Mouse (Mus musculus): Measurements from ENCODE around the gene Kcnk13. TPM values are rescaled to one million over a fixed set of nuclear protein-coding genes. Genes with fewer than 3 reads are reported as not detected.
A peak's percentile ranks its signal among the peaks of the same experiment; 100 is the strongest.

Kcnk13 gene
- polyA plus RNA-seq, 1 experiment from 2014 or later, result 0.44 TPM

- no peak overlapping the region for H3K27ac ChIP-seq
- 96% methylated on average over 7 of the region's 7 CpGs for WGBS
- no peaks in the 10 kb centered on the region for H3K9me3 ChIP-seq (replicated peaks)
- peaks cover 6% of the 10 kb centered on the region for H3K4me1 ChIP-seq
- peaks cover 62% of the 10 kb centered on the region for H3K36me3 ChIP-seq
- H3K27me3 ChIP-seq (ENCODE audit: low read depth, poor library complexity, severe bottlenecking), result no peaks in the 10 kb centered on the region
- DNase-seq (ENCODE audit: low spot score), result no peak
- H3K4me3 ChIP-seq, result no peak overlapping the region
These were observed 23.6 kb upstream of the Kcnk13 start for GRCm38 (mm10) chr12:99940704-99941103.

DNA sequence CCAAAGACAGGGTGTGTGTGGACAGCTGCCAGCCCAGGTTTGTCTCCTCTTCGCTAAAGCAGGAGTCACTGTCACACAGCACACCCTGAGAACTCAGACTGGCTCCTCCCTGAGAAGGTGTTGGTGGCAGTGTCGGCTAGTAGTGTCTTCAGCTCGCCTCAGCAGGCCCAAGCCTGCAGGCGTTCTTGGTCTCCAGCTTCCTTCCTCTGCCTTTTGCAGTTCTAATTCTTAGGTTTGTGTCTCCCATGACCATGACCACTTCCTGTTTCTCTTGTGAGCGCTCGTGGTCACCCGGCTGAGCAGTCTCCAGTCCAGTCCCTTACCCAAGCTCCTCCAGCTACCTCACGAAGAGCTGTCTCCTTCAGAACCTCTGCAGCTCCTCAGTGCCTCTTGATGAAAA lies 21.9 kb upstream of the Kcnk13 start:
- no peaks in the 10 kb centered on the region for H3K9me3 ChIP-seq (replicated peaks)
- peaks cover 6% of the 10 kb centered on the region for H3K4me1 ChIP-seq
- no peak overlapping the region for H3K4me3 ChIP-seq
- H3K36me3 ChIP-seq, result peaks cover 62% of the 10 kb centered on the region
- DNase-seq (ENCODE audit: low spot score), result no peak
- H3K27me3 ChIP-seq (ENCODE audit: low read depth, poor library complexity, severe bottlenecking), result no peaks in the 10 kb centered on the region
- 87% methylated on average over 8 of the region's 8 CpGs for WGBS
- no peak overlapping the region for H3K27ac ChIP-seq

GRCm38 (mm10) chr12:99952928-99953327 lies 11.4 kb upstream of the Kcnk13 start:
- Histone ChIP-seq H3K4me3 (no peak overlapping the region), H3K4me1 (peaks cover 6% of the 10 kb centered on the region), H3K9me3 (replicated peaks) (no peaks in the 10 kb centered on the region), H3K27ac (no peak overlapping the region), H3K27me3 (ENCODE audit: low read depth, poor library complexity, severe bottlenecking) (no peaks in the 10 kb centered on the region), H3K36me3 (peaks cover 22% of the 10 kb centered on the region)
- WGBS, result 64% methylated on average over 7 of the region's 7 CpGs
- peak; percentile 57 for DNase-seq (ENCODE audit: low spot score)

GRCm38 (mm10) chr12:99956411-99956810 lies 7.9 kb upstream of the Kcnk13 start:
- Histone ChIP-seq H3K4me3 (no peak overlapping the region), H3K4me1 (peaks cover 17% of the 10 kb centered on the region), H3K36me3 (peaks cover 13% of the 10 kb centered on the region), H3K27me3 (ENCODE audit: low read depth, poor library complexity, severe bottlenecking) (peaks cover 10% of the 10 kb centered on the region), H3K27ac (no peak overlapping the region), H3K9me3 (replicated peaks) (no peaks in the 10 kb centered on the region)
- no peak for DNase-seq (ENCODE audit: low spot score)
- 81% methylated on average over 7 of the region's 7 CpGs for WGBS

DNA sequence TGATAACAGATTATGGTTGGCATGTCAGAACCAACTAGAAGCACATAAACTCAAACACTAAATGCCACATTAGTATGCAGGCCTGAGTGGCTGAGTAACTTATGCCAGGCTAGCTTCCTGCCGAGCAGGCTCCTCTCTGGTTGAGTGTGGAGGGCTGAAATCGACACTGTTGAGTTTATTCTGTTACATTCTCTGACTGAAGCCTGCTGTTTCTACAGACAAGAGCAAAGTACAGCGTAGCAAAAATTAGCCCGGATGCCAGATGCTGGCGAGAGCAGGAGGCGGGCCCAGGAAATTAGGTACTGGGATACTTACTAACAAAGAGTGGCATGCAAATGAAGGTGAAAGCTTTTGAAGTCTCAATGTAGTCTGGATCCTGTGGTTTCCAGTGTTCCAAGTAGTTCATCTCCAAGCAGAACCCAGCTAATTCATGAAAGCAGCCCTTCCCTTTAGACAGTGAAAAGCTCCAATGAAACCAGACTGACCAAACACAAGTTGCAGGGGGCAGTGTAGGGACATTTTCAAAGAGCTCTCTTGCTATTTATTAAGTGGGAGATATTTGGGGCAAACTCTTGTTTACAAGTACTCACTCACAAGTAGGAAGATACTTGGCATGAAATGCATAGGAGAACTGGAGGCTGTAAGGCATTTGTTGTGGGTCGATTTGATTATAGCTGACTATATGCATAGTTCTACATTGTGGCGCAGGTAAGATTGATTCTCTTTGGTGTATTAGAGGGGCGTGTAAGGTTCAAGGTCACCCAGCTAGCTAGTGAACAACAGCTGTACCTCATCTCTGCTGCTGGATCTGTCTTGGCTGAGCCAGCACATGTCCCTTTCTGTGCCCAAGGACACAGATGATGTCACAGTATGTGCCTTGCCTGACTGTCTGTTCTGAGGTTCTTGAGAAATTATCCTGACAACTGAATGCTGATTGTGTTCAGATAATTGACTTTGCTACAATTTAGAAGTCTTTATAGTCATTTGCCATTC lies 5.9 kb upstream of the Kcnk13 start:
- Histone ChIP-seq H3K36me3 (peaks cover 13% of the 10 kb centered on the region), H3K27me3 (ENCODE audit: low read depth, poor library complexity, severe bottlenecking) (peaks cover 17% of the 10 kb centered on the region), H3K4me1 (peaks cover 11% of the 10 kb centered on the region), H3K4me3 (no peak overlapping the region), H3K9me3 (replicated peaks) (no peaks in the 10 kb centered on the region), H3K27ac (no peak overlapping the region)
- no peak for DNase-seq (ENCODE audit: low spot score)
- 72% methylated on average over 9 of the region's 9 CpGs for WGBS

DNA sequence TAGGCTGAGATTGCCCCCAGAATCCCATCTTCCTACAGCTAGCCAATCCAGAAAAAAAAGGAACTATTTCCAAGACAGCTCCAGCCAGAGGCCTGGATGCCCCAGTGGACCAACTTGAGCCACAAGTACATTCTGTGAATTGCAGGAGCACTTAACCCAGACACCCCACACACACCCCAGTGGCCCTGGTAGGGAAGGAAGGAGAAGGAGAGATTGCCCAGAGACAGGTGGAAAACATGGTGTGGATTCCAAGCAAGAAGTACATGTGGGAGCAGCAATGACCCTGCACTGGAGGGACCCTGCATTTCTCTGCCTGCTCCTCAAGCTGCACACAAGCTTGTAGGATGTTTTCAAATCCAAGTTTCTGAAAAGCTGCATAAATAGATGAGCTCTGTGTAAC lies 5.0 kb upstream of the Kcnk13 start:
- peaks cover 13% of the 10 kb centered on the region for H3K36me3 ChIP-seq
- DNase-seq (ENCODE audit: low spot score), result peak; percentile 26
- H3K9me3 ChIP-seq (replicated peaks), result no peaks in the 10 kb centered on the region
- peaks cover 26% of the 10 kb centered on the region for H3K27me3 ChIP-seq (ENCODE audit: low read depth, poor library complexity, severe bottlenecking)
- no peak overlapping the region for H3K27ac ChIP-seq
- H3K4me1 ChIP-seq, result peaks cover 13% of the 10 kb centered on the region
- H3K4me3 ChIP-seq, result no peak overlapping the region

DNA sequence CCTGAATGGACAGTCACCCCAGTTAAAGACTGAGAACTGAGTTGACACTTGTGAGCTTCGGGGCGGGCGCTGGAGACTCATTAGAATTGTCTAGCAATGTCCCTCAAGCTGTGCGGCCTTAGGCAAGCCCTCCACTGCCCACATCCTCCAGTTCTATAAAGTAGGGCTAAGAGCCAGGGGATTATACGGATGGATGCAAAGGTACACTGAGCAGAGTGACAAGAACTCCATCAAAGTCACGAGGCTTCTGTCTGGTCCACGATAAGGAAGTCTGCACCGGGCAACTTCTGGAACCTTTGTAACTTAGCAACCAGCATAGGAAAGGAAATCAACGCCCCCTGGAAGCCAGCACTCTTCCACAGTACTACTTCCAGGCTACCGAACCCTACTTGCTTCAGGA lies 4.4 kb upstream of the Kcnk13 start:
- Histone ChIP-seq H3K4me3 (no peak overlapping the region), H3K9me3 (replicated peaks) (no peaks in the 10 kb centered on the region), H3K27ac (no peak overlapping the region), H3K36me3 (peaks cover 13% of the 10 kb centered on the region), H3K4me1 (peaks cover 20% of the 10 kb centered on the region), H3K27me3 (ENCODE audit: low read depth, poor library complexity, severe bottlenecking) (peaks cover 33% of the 10 kb centered on the region)
- WGBS, result 49% methylated on average over 10 of the region's 10 CpGs
- DNase-seq (ENCODE audit: low spot score), result peak; percentile 28

DNA sequence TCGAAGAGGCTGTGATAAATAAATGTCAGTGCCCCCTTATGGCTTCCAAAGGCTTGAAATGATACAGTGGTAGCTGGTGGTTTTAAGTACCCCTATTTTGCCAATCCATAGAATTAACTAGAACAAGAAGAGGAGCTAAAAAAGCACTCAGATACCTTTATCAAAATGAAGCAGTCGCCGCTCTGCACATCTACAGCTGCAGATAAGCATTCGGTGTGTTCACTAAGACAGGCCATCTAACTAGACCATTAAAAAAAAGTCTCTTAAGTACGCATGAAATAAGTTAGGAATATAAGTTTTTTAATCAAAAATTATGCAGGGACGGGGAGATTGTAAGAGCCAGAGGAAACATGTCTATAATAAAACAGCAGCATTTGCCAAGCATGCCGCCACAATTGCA lies 3.6 kb upstream of the Kcnk13 start:
- 95% methylated on average over 7 of the region's 7 CpGs for WGBS
- DNase-seq (ENCODE audit: low spot score), result no peak
- peaks cover 40% of the 10 kb centered on the region for H3K27me3 ChIP-seq (ENCODE audit: low read depth, poor library complexity, severe bottlenecking)

GRCm38 (mm10) chr12:99965203-99966115 lies 1.2 kb downstream of the Kcnk13 start:
- Histone ChIP-seq H3K4me1 (peaks cover 33% of the 10 kb centered on the region), H3K27ac (peak overlapping the region; percentile 62; the same call in 1 of the 2 replicates), H3K27me3 (ENCODE audit: low read depth, poor library complexity, severe bottlenecking) (peaks cover 82% of the 10 kb centered on the region), H3K4me3 (peak overlapping the region; percentile 56), H3K9me3 (replicated peaks) (no peaks in the 10 kb centered on the region), H3K36me3 (no peaks in the 10 kb centered on the region)
- DNase-seq (ENCODE audit: low spot score), result peak; percentile 67
- under 1% methylated on average over 77 of the region's 77 CpGs for WGBS

More for the DNA sequence above, 3.6 kb upstream of the Kcnk13 start:
- H3K4me3 ChIP-seq, result no peak overlapping the region
- peaks cover 27% of the 10 kb centered on the region for H3K4me1 ChIP-seq
- no peaks in the 10 kb centered on the region for H3K9me3 ChIP-seq (replicated peaks)
- H3K27ac ChIP-seq, result no peak overlapping the region
- peaks cover 8% of the 10 kb centered on the region for H3K36me3 ChIP-seq

GRCm38 (mm10) chr12:99966116-99966770 lies 1.9 kb downstream of the Kcnk13 start:
- peaks cover 78% of the 10 kb centered on the region for H3K27me3 ChIP-seq (ENCODE audit: low read depth, poor library complexity, severe bottlenecking)

DNA sequence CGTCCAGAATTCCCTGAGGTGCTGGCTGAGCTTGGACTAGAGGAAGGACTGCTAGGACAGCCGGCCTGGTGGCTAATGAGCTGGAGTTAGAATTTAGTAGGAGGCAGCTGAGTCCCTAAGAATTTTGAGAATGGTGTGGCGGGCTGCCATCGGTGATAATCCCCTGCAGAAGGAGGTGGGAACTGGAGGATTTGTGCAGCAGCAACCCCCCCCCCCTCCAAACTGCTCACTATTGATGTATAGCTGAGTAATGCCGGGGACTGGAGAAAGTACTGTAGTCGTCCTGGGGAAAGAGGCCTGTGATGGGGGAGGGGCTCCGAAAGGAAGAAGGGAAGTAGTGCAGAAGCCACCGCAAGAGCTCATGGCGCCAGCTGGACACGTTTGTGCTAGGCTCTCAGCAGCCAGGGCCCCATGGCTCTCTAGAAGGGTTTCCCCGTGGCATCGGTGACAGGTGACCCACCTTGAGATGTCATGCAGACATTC lies 2.6 kb downstream of the Kcnk13 start:
- H3K27me3 ChIP-seq (ENCODE audit: low read depth, poor library complexity, severe bottlenecking), result peaks cover 78% of the 10 kb centered on the region
- H3K9me3 ChIP-seq (replicated peaks), result no peaks in the 10 kb centered on the region
- DNase-seq (ENCODE audit: low spot score), result peak; percentile 42
- no peak overlapping the region for H3K27ac ChIP-seq
- H3K4me1 ChIP-seq, result peaks cover 33% of the 10 kb centered on the region
- H3K4me3 ChIP-seq, result no peak overlapping the region
- H3K36me3 ChIP-seq, result no peaks in the 10 kb centered on the region
- WGBS, result 11% methylated on average over 12 of the region's 12 CpGs

More at GRCm38 (mm10) chr12:99966116-99966770, 1.9 kb downstream of the Kcnk13 start:
- Histone ChIP-seq H3K36me3 (no peaks in the 10 kb centered on the region), H3K27ac (peak overlapping the region; percentile 62; the same call in 1 of the 2 replicates), H3K9me3 (replicated peaks) (no peaks in the 10 kb centered on the region), H3K4me3 (peak overlapping the region; percentile 56), H3K4me1 (peaks cover 33% of the 10 kb centered on the region)
- WGBS, result 3% methylated on average over 25 of the region's 25 CpGs
- DNase-seq (ENCODE audit: low spot score), result no peak

DNA sequence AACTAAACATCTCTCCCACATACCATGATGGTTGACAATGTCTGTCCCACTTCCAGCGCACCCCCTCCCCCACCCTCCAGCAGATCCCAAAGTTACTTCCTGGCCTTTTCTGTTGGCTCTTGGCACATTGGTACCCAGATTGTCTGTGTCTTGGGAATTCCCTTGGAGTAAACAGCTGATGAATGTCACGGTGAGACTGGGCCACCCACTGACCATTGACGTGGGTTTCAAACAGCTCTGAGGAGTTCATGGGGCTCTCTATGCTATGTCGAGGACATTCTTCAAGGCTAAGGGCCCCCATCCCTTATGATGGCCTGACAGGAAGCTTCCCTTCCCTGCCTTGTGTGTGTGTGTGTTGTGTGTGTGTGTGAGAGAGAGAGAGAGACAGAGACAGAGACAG lies 5.6 kb downstream of the Kcnk13 start:
- no peak for DNase-seq (ENCODE audit: low spot score)
- H3K9me3 ChIP-seq (replicated peaks), result no peaks in the 10 kb centered on the region
- no peak overlapping the region for H3K4me3 ChIP-seq
- H3K4me1 ChIP-seq, result peaks cover 25% of the 10 kb centered on the region
- no peak overlapping the region for H3K27ac ChIP-seq
- H3K27me3 ChIP-seq (ENCODE audit: low read depth, poor library complexity, severe bottlenecking), result peaks cover 56% of the 10 kb centered on the region
- H3K36me3 ChIP-seq, result no peaks in the 10 kb centered on the region
- WGBS, result 78% methylated on average over 4 of the region's 4 CpGs
